Mouse (Mus musculus) cerebellum, adult 8-10 months (tissue): ENCODE results near the gene Slc30a7.
A peak's percentile ranks its signal among the peaks of the same experiment; 100 is the strongest.
"Not testable (repeated sequence)": the region's sequence is repeated elsewhere in the genome, so short reads cannot be mapped to it uniquely, and the experiment has no call there.

Experiments
- DNase-seq: peaks from one replicate; pipeline ENCODE4 v3.0.0; 2022

Gene Slc30a7

DNA sequence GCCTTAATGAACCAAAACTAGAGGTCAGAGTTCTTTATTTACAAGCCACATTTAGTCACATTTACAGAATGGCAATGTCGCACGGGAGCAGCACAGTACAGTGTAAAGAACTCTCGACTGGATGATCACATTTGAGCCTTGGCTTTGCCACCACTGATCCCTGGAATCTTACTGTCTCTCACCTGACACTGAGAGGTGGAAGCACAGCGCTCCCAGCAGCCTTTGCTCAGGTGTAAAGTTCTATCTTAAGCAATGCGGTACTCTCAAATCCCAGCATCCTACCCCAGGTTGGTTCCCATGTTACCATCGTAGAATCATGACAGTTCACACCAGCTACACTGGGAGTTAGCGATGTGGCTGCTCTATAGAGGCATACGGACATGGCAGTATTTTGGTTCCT is 65.7 kb downstream of the Slc30a7 start:
- DNase-seq, result no peak

- no peak for DNase-seq
These were observed 66.7 kb downstream of the Slc30a7 start for GRCm38 (mm10) chr3:115940510-115940909.

- DNase-seq, result no peak
These were observed 69.4 kb downstream of the Slc30a7 start for GRCm38 (mm10) chr3:115937807-115938206.

- peak; percentile 23 for DNase-seq
These were observed 70.2 kb downstream of the Slc30a7 start for GRCm38 (mm10) chr3:115936734-115937599.

GRCm38 (mm10) chr3:115933293-115934186 is 73.7 kb downstream of the Slc30a7 start:
- DNase-seq, result no peak

DNA sequence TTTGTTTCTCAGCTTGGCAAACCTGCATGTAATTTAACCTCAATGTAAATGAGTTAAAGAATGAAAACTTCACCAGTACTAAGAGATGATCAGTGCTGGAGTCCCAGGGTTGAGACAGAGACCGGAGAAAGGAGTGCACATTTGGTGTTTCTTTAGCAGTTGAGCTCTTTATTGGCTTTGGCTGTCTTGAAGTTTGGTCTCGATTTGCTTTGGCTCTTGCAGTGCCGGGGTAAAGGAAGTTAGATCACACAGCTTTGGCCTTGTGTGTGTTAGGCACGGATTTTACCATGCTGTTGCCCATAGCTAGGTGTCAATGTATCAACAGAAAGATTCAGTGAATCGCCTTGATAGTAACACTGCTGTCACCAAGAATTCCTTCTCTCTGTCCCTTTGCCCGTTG is 75.5 kb downstream of the Slc30a7 start:
- DNase-seq, result no peak

DNA sequence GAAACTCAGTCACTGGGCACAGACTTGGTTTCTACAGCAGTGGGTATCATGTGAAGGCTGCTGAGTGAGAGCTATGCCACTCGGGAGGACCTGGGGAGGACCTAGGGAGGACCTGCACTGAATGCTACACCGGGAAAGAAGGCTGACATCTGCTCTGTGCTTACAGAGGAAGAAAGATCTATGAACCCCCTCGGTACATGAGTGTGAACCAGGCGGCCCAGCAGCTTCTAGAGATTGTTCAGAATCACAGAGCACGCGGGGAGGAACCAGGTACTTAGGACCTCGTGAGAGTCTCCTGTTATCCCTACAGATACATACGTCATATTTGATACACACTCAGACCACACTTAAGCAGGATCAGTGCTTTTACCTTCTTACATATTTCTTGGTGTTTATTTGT is 80.7 kb downstream of the Slc30a7 start:
- no peak for DNase-seq

- DNase-seq, result no peak
These were observed 82.6 kb downstream of the Slc30a7 start for GRCm38 (mm10) chr3:115924401-115925190.

DNA sequence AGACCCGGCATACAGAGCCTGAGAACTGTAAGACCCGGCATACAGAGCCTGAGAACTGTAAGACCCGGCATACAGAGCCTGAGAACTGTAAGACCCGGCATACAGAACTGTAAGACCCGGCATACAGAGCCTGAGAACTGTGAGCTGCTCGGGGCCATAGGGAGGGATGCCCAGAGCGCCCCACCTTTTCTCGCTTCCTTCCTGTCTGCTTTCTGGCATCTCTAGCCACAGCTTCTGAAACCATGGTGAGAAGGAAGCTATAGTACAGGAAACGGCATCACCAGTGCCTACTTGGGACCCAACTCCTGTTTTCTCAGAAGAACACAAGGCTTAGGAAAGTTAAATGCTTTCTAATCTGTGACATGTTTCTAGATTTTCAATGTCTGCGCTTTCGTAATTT is 99.8 kb downstream of the Slc30a7 start:
- not testable (repeated sequence) for DNase-seq

GRCm38 (mm10) chr3:115905567-115905966 is 101.6 kb downstream of the Slc30a7 start:
- no peak for DNase-seq

DNA sequence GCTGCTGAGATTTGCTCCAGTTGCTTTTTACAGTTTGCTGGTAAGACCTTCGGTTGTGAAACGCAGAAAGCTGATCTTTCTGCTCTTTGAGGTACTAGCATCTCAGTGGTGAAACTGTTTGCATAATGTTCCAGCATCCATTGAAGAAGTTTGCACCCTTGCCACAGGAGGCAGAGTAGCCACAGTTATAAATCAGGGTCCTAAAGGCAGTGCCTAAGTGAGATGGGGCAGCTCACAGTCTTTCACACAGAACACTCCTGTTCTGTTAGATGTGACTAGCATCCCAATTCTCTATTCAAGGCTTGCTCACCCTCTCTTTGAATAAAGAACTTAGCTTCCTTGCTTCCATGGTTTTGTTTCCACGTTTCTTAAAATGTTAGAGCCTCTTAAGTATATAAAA is 102.1 kb downstream of the Slc30a7 start:
- DNase-seq, result no peak

GRCm38 (mm10) chr3:115902301-115902956 is 104.8 kb downstream of the Slc30a7 start:
- DNase-seq, result no peak

DNA sequence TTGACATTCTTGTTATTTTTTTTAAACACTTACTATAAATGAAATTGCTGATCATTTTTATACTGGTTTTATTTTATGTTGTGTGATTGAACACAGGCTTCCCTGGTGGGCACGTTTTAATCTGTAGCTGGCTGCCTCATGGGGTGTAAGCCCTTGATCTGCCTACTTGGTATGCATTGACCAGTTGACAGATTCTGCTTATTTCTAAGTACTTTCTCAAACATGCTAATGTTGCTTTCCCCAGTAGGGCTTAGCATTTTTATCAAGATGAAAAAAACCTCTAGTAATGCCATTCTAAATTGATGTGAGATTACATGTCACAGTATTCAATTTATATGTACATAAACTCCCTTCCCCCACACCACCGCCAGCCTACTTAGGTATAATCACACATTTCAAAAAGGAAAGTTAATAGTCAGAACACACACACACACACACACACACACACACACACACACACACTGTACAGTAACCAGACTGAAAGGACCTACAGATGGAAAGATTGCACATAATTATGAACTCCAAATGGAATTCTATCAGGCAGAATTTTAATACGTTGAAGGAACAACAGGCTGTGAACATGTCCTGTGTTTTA is 108.8 kb downstream of the Slc30a7 start:
- DNase-seq, result no peak

GRCm38 (mm10) chr3:115893166-115893565 is 114.0 kb downstream of the Slc30a7 start:
- no peak for DNase-seq

- no peak for DNase-seq
These were observed 114.9 kb downstream of the Slc30a7 start for GRCm38 (mm10) chr3:115892341-115892740.
